18 mouse cellular contexts compared by ENCODE assay signal in the genomic region with DNA sequence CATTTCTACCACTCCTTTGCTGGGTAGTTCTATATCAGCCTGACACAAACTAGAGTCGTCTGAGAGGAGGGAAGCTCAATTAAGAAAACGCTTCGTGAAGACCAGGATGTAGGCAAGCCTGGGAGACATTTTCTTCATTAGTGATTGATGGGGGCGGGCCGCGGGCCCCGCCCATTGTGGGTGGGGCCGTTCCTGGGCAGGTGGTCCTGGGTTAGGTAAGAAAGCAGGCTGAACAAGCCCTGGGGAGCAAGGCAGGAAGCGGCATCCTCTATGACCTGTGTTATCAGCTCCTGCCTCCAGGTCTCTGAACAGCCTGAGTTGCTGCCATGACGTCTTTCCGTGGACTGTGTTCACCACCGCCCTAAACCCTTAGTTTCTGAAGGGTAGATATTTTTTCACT.
DNase-seq lines count a peak whose midpoint lies in the region; ATAC-seq and TF ChIP-seq lines count a peak whose summit lies in the region.
"Had no signal": no experiment of that assay in that cellular context is flagged by ENCODE, and none has a peak within 500 bp of the region (broad histone marks: within the 10 kb centered on the region; RNA-seq: fewer than 3 reads in every experiment).

No protein-coding gene starts in this region.

- WGBS in liver, embryonic 12.5 days (ENCODE audit: insufficient replicate concordance): 27% methylated on average over 12 of the region's 12 CpGs
- 31% methylated on average over 12 of the region's 12 CpGs for WGBS in liver, embryonic 11.5 days
- WGBS in intestine, postnatal 0 days: 20% methylated on average over 12 of the region's 12 CpGs
- WGBS in forebrain, embryonic 12.5 days: 42% methylated on average over 12 of the region's 12 CpGs

- peaks cover 26% of the 10 kb centered on the region for H3K4me1 ChIP-seq in liver, embryonic 12.5 days
- H3K4me1 ChIP-seq in liver, embryonic 11.5 days (replicated peaks; ENCODE audit: control insufficient read depth, insufficient read depth, low read length): peaks cover 8% of the 10 kb centered on the region
- peaks cover 12% of the 10 kb centered on the region; the same call in 1 of the 2 replicates for H3K4me1 ChIP-seq in intestine, postnatal 0 days (replicated peaks; ENCODE audit: control insufficient read depth, insufficient read depth, low read length)
- H3K4me1 ChIP-seq in forebrain, embryonic 12.5 days: peaks cover 23% of the 10 kb centered on the region

- no peak for DNase-seq in liver, embryonic 11.5 days (ENCODE audit: low spot score)
- DNase-seq in urinary bladder, postnatal 25 days (ENCODE audit: low spot score): peak; percentile 19
- DNase-seq in urinary bladder, adult 2 months (ENCODE audit: low spot score): no peak
- DNase-seq in retina, postnatal 1 day: no peak
- DNase-seq: adrenal gland, postnatal 14 days; cerebellum, adult 11-12 months; cerebellum, adult 9-11 months; cerebellum, postnatal 36 days; gastrocnemius, adult 2 months; gastrocnemius, postnatal 25 days; heart, postnatal 36 days had no signal

- peak overlapping the region; percentile 67; the same call in 1 of the 2 replicates for H3K4me2 ChIP-seq in liver, embryonic 12.5 days
- no peak overlapping the region for H3K4me2 ChIP-seq in liver, embryonic 11.5 days
- no peak overlapping the region for H3K4me2 ChIP-seq in intestine, postnatal 0 days (replicated peaks; ENCODE audit: low read depth)
- no peak overlapping the region for H3K4me2 ChIP-seq in forebrain, embryonic 12.5 days

- no peak for TF ChIP-seq CTCF in intestine, postnatal 0 days (IDR thresholded peaks at IDR 0.05; ENCODE audit: low read depth)

- H3K36me3 ChIP-seq in liver, embryonic 12.5 days: peaks cover 5% of the 10 kb centered on the region; the same call in 1 of the 2 replicates
- H3K36me3 ChIP-seq in liver, embryonic 11.5 days (ENCODE audit: control insufficient read depth, insufficient read depth, low read length): no peaks in the 10 kb centered on the region
- H3K36me3 ChIP-seq in intestine, postnatal 0 days (ENCODE audit: control insufficient read depth, insufficient read depth): peaks cover 5% of the 10 kb centered on the region; the same call in 1 of the 2 replicates
- no peaks in the 10 kb centered on the region for H3K36me3 ChIP-seq in forebrain, embryonic 12.5 days (replicated peaks)

- H3K27me3 ChIP-seq in liver, embryonic 12.5 days (replicated peaks): peaks cover 16% of the 10 kb centered on the region; the same call in 1 of the 2 replicates
- H3K27me3 ChIP-seq in liver, embryonic 11.5 days (replicated peaks; ENCODE audit: control insufficient read depth, insufficient read depth, low read length): no peaks in the 10 kb centered on the region
- no peaks in the 10 kb centered on the region for H3K27me3 ChIP-seq in intestine, postnatal 0 days (replicated peaks; ENCODE audit: control insufficient read depth, insufficient read depth, low read length)
- 0 out of 2 replicates have a peak, but pooled peaks cover 5% of the 10 kb centered on the region for H3K27me3 ChIP-seq in forebrain, embryonic 12.5 days
- H3K27me3 ChIP-seq: hindbrain, embryonic 15.5 days had no signal

- ATAC-seq in liver, embryonic 12.5 days: no peak
- no peak for ATAC-seq in liver, embryonic 11.5 days (replicated peaks; ENCODE audit: low FRiP score)
- ATAC-seq in intestine, postnatal 0 days: no peak
- ATAC-seq in forebrain, embryonic 12.5 days (ENCODE audit: low FRiP score): no peak
- ATAC-seq: activated CD4-positive, CD25-positive, alpha-beta regulatory T cell, adult 4 months had no signal

- H3K27ac ChIP-seq in liver, embryonic 12.5 days: no peak overlapping the region
- no peak overlapping the region for H3K27ac ChIP-seq in liver, embryonic 11.5 days (ENCODE audit: low read depth, low read length)
- peak overlapping the region; percentile 86; the same call in 1 of the 2 replicates for H3K27ac ChIP-seq in intestine, postnatal 0 days (ENCODE audit: low read depth, low read length)
- no peak overlapping the region for H3K27ac ChIP-seq in forebrain, embryonic 12.5 days
- H3K27ac ChIP-seq: embryonic facial prominence, embryonic 13.5 days; gastrocnemius, adult 2 months; hindbrain, embryonic 15.5 days had no signal

- no peak overlapping the region for H3K9ac ChIP-seq in liver, embryonic 12.5 days
- no peak overlapping the region for H3K9ac ChIP-seq in liver, embryonic 11.5 days (ENCODE audit: low read depth, low read length)
- H3K9ac ChIP-seq in intestine, postnatal 0 days (ENCODE audit: low read depth, low read length): no peak overlapping the region
- H3K9ac ChIP-seq in forebrain, embryonic 12.5 days: no peak overlapping the region
- H3K9ac ChIP-seq: hindbrain, embryonic 15.5 days had no signal

- no peaks in the 10 kb centered on the region for H3K9me3 ChIP-seq in liver, embryonic 12.5 days (replicated peaks)
- no peaks in the 10 kb centered on the region for H3K9me3 ChIP-seq in liver, embryonic 11.5 days (ENCODE audit: control insufficient read depth, low read length)
- no peaks in the 10 kb centered on the region for H3K9me3 ChIP-seq in intestine, postnatal 0 days (ENCODE audit: control insufficient read depth)
- no peaks in the 10 kb centered on the region for H3K9me3 ChIP-seq in forebrain, embryonic 12.5 days
- H3K9me3 ChIP-seq: embryonic facial prominence, embryonic 13.5 days; heart, embryonic 12.5 days; hindbrain, embryonic 15.5 days had no signal

- H3K4me3 ChIP-seq in liver, embryonic 12.5 days: no peak overlapping the region
- no peak overlapping the region for H3K4me3 ChIP-seq in liver, embryonic 11.5 days (ENCODE audit: low read depth, low read length)
- no peak overlapping the region for H3K4me3 ChIP-seq in intestine, postnatal 0 days (ENCODE audit: low read depth, low read length)
- no peak overlapping the region for H3K4me3 ChIP-seq in forebrain, embryonic 12.5 days (replicated peaks)
- H3K4me3 ChIP-seq: gastrocnemius, adult 2 months; hindbrain, embryonic 15.5 days had no signal
